Comparison of ENCODE assay signal across 21 mouse cellular contexts in genomic region chr7:101343135-101343534, GRCm38 (mm10). TPM values are rescaled to one million over a fixed set of nuclear protein-coding genes. Genes with fewer than 3 reads are reported as not detected.
A peak's percentile ranks its signal among the peaks of the same experiment; 100 is the strongest.
DNase-seq lines count a peak whose midpoint lies in the region; ATAC-seq and TF ChIP-seq lines count a peak whose summit lies in the region.
"Had no signal": no experiment of that assay in that cellular context is flagged by ENCODE, and none has a peak within 500 bp of the region (broad histone marks: within the 10 kb centered on the region; RNA-seq: fewer than 3 reads in every experiment).

No protein-coding gene starts in this region.

- peaks cover 6% of the 10 kb centered on the region for H3K4me1 ChIP-seq in lung, embryonic 16.5 days (replicated peaks; ENCODE audit: control insufficient read depth, insufficient read depth, low read length)
- 0 out of 2 replicates have a peak, but pooled peaks cover 3% of the 10 kb centered on the region for H3K4me1 ChIP-seq in lung, adult 2 months (ENCODE audit: control insufficient read depth, insufficient read depth, low read length)
- peaks cover 79% of the 10 kb centered on the region for H3K4me1 ChIP-seq in liver, embryonic 13.5 days (replicated peaks)
- H3K4me1 ChIP-seq in cerebellum, adult 2 months (ENCODE audit: control insufficient read depth, insufficient read depth, low read length), result peaks cover 34% of the 10 kb centered on the region

- TF ChIP-seq CTCF in lung, adult 2 months (IDR thresholded peaks at IDR 0.05; ENCODE audit: insufficient read depth, low read length), result no peak
- TF ChIP-seq CTCF in cerebellum, adult 2 months (IDR thresholded peaks at IDR 0.05; ENCODE audit: borderline replicate concordance, insufficient read depth, low read depth, low read length), result no peak

- H3K4me3 ChIP-seq in lung, embryonic 16.5 days (ENCODE audit: low read length), result no peak overlapping the region
- no peak overlapping the region for H3K4me3 ChIP-seq in lung, adult 2 months (replicated peaks; ENCODE audit: extremely low read depth, low read depth, low read length)
- no peak overlapping the region for H3K4me3 ChIP-seq in liver, embryonic 13.5 days (replicated peaks)
- H3K4me3 ChIP-seq in cerebellum, adult 2 months (replicated peaks; ENCODE audit: insufficient read depth, low read depth, low read length), result no peak overlapping the region
- H3K4me3 ChIP-seq: embryonic facial prominence, embryonic 10.5 days; erythroblast, embryonic 14.5 days; limb, embryonic 13.5 days; midbrain, embryonic 10.5 days; neural tube, embryonic 13.5 days had no signal

- TF ChIP-seq POLR2A in lung, adult 2 months (IDR thresholded peaks at IDR 0.05; ENCODE audit: borderline replicate concordance, extremely low read depth, low read depth, low read length), result no peak
- no peak for TF ChIP-seq POLR2A in cerebellum, adult 2 months (IDR thresholded peaks at IDR 0.05; ENCODE audit: borderline replicate concordance, insufficient read depth, low read length)

- no peaks in the 10 kb centered on the region for H3K9me3 ChIP-seq in lung, embryonic 16.5 days (ENCODE audit: control insufficient read depth, low read length)
- no peaks in the 10 kb centered on the region for H3K9me3 ChIP-seq in liver, embryonic 13.5 days (replicated peaks)
- H3K9me3 ChIP-seq: embryonic facial prominence, embryonic 10.5 days; limb, embryonic 13.5 days; midbrain, embryonic 10.5 days; neural tube, embryonic 13.5 days had no signal

- ATAC-seq in lung, embryonic 16.5 days (ENCODE audit: low read depth), result peak; percentile 48
- ATAC-seq in liver, embryonic 13.5 days (ENCODE audit: low read depth), result peak; percentile 27
- peak; percentile 30 for ATAC-seq in megakaryocyte progenitor cell, adult 5-6 weeks (replicated peaks; ENCODE audit: poor library complexity)
- ATAC-seq: forebrain, embryonic 16.5 days; hindbrain, embryonic 16.5 days; intestine, postnatal 0 days had no signal

- peak; percentile 36 for DNase-seq in heart, postnatal 4 days
- no peak for DNase-seq in heart, postnatal 10 days
- no peak for DNase-seq in lung, adult 2 months
- no peak for DNase-seq in liver, embryonic 13.5 days
- no peak for DNase-seq in spleen, postnatal 36 days (ENCODE audit: low spot score in 2 of 2)
- no peak for DNase-seq in cerebellum, adult 2 months
- DNase-seq: cerebellum, postnatal 25 days; heart, postnatal 36 days; kidney, postnatal 25 days; right cerebral cortex, postnatal 25 days; thymus, postnatal 4 days had no signal

- 60% methylated on average over 7 of the region's 7 CpGs for WGBS in lung, embryonic 16.5 days
- 48% methylated on average over 7 of the region's 7 CpGs for WGBS in lung, adult 2 months
- WGBS in liver, embryonic 13.5 days (ENCODE audit: insufficient replicate concordance), result 48% methylated on average over 7 of the region's 7 CpGs
- 82% methylated on average over 7 of the region's 7 CpGs for WGBS in cerebellum, adult 2 months

- H3K27me3 ChIP-seq in lung, embryonic 16.5 days (ENCODE audit: control insufficient read depth, insufficient read depth, low read depth, low read length), result no peaks in the 10 kb centered on the region
- H3K27me3 ChIP-seq in liver, embryonic 13.5 days, result no peaks in the 10 kb centered on the region
- H3K27me3 ChIP-seq in cerebellum, adult 2 months (ENCODE audit: control insufficient read depth, insufficient read depth, low read length), result no peaks in the 10 kb centered on the region
- H3K27me3 ChIP-seq: limb, embryonic 13.5 days; neural tube, embryonic 13.5 days had no signal

- no peak overlapping the region for H3K27ac ChIP-seq in lung, embryonic 16.5 days (ENCODE audit: low read length)
- H3K27ac ChIP-seq in liver, embryonic 13.5 days, result peak overlapping the region; percentile 9; the same call in 1 of the 2 replicates
- H3K27ac ChIP-seq in cerebellum, adult 2 months (ENCODE audit: insufficient read depth, low read length), result no peak overlapping the region
- H3K27ac ChIP-seq: limb, embryonic 13.5 days; midbrain, embryonic 10.5 days; neural tube, embryonic 13.5 days had no signal

- peaks cover 3% of the 10 kb centered on the region for H3K36me3 ChIP-seq in lung, embryonic 16.5 days (ENCODE audit: control insufficient read depth, insufficient read depth, low read length)
- peaks cover 45% of the 10 kb centered on the region for H3K36me3 ChIP-seq in liver, embryonic 13.5 days
- H3K36me3 ChIP-seq: midbrain, embryonic 10.5 days; neural tube, embryonic 13.5 days had no signal

- intact Hi-C loops in heart, postnatal 10 days (cut with DNase I), result no loop called here

- no peak overlapping the region for H3K4me2 ChIP-seq in lung, embryonic 16.5 days (ENCODE audit: low read depth, low read length)
- no peak overlapping the region for H3K4me2 ChIP-seq in liver, embryonic 13.5 days
- H3K4me2 ChIP-seq: limb, embryonic 13.5 days; neural tube, embryonic 13.5 days had no signal

- no peak overlapping the region for H3K9ac ChIP-seq in lung, embryonic 16.5 days (ENCODE audit: low read length)
- H3K9ac ChIP-seq in liver, embryonic 13.5 days, result no peak overlapping the region
- H3K9ac ChIP-seq: limb, embryonic 13.5 days; neural tube, embryonic 13.5 days had no signal

RNA-seq across cellular contexts. Expression of gene Arap1, which starts 4.7 kb away (rescaled TPM):
- total RNA-seq in heart, postnatal 4 days (2021), result 10 to 100 TPM; 44.5 to 44.8 TPM
- 10 to 100 TPM; 49.4 to 50.7 TPM for total RNA-seq in heart, postnatal 10 days (2021)
- 115 and 118 TPM in 2 replicates for polyA plus RNA-seq in lung, embryonic 16.5 days (2015; fragmentation: Nextera tagmentation; extraction: Ambion mirVana)
- 157 and 188 TPM in 2 replicates for polyA plus RNA-seq in lung, adult 2 months (2012; rRNA removed)
- 13.1 and 14.8 TPM in 2 replicates for polyA plus RNA-seq in liver, embryonic 13.5 days (2015; fragmentation: Nextera tagmentation; extraction: Ambion mirVana)
- total RNA-seq in megakaryocyte progenitor cell, adult 5-6 weeks (2015), result 34.3 and 41.2 TPM in 2 replicates
- 63.1 and 89.4 TPM in 2 replicates for total RNA-seq in megakaryocyte progenitor cell, adult 5-6 weeks (2017)
- polyA plus RNA-seq in cerebellum, adult 2 months (2012; rRNA removed), result 41.8 and 44.8 TPM in 2 replicates

RNA-seq across cellular contexts. Expression of gene Stard10, which starts 26.2 kb away (rescaled TPM):
- 10 to 100 TPM; 45.6 to 53.6 TPM for total RNA-seq in heart, postnatal 4 days (2021)
- 10 to 100 TPM; 22.1 to 32.3 TPM for total RNA-seq in heart, postnatal 10 days (2021)
- polyA plus RNA-seq in lung, embryonic 16.5 days (2015; fragmentation: Nextera tagmentation; extraction: Ambion mirVana), result 43.0 and 46.5 TPM in 2 replicates
- polyA plus RNA-seq in lung, adult 2 months (2012; rRNA removed), result 104 and 107 TPM in 2 replicates
- polyA plus RNA-seq in liver, embryonic 13.5 days (2015; fragmentation: Nextera tagmentation; extraction: Ambion mirVana), result 78.5 and 81.3 TPM in 2 replicates
- total RNA-seq in megakaryocyte progenitor cell, adult 5-6 weeks (2015), result 50.4 and 59.3 TPM in 2 replicates
- total RNA-seq in megakaryocyte progenitor cell, adult 5-6 weeks (2017), result 23.1 and 31.2 TPM in 2 replicates
- polyA plus RNA-seq in cerebellum, adult 2 months (2012; rRNA removed), result 119 and 123 TPM in 2 replicates

RNA-seq across cellular contexts. Expression of gene Atg16l2, which starts 41.1 kb away (rescaled TPM):
- total RNA-seq in heart, postnatal 4 days (2021), result 10 to 100 TPM; 13.0 to 16.0 TPM
- total RNA-seq in heart, postnatal 10 days (2021), result 10 to 100 TPM; 11.4 to 13.7 TPM
- 19.6 and 22.6 TPM in 2 replicates for polyA plus RNA-seq in lung, embryonic 16.5 days (2015; fragmentation: Nextera tagmentation; extraction: Ambion mirVana)
- polyA plus RNA-seq in lung, adult 2 months (2012; rRNA removed), result 23.3 and 28.5 TPM in 2 replicates
- polyA plus RNA-seq in liver, embryonic 13.5 days (2015; fragmentation: Nextera tagmentation; extraction: Ambion mirVana), result 4.2 and 4.9 TPM in 2 replicates
- 9.8 and 14.7 TPM in 2 replicates for total RNA-seq in megakaryocyte progenitor cell, adult 5-6 weeks (2015)
- 6.7 and 7.1 TPM in 2 replicates for total RNA-seq in megakaryocyte progenitor cell, adult 5-6 weeks (2017)
- polyA plus RNA-seq in cerebellum, adult 2 months (2012; rRNA removed), result 60.5 and 62.6 TPM in 2 replicates
